Mouse (Mus musculus): ENCODE data around the gene Hoxc8.

Hoxc8 gene

GRCm38 (mm10) chr15:103032646-103033575 is 42.5 kb downstream of the Hoxc8 start:
- no peak for DNase-seq (ENCODE audit: low read depth, low spot score)

- DNase-seq (ENCODE audit: low read depth, low spot score), result no peak
These were observed 43.8 kb downstream of the Hoxc8 start for GRCm38 (mm10) chr15:103034043-103034806.

- no peak for DNase-seq (ENCODE audit: low read depth, low spot score)
These were observed 44.6 kb downstream of the Hoxc8 start for GRCm38 (mm10) chr15:103034807-103035547.

GRCm38 (mm10) chr15:103035548-103035881 is 45.1 kb downstream of the Hoxc8 start:
- no peak for DNase-seq (ENCODE audit: low read depth, low spot score)

GRCm38 (mm10) chr15:103037579-103037978 is 47.2 kb downstream of the Hoxc8 start:
- no peak for DNase-seq (ENCODE audit: low read depth, low spot score)

GRCm38 (mm10) chr15:103038701-103039480 is 48.5 kb downstream of the Hoxc8 start:
- DNase-seq (ENCODE audit: low read depth, low spot score), result no peak

- DNase-seq (ENCODE audit: low read depth, low spot score), result no peak
These were observed 49.2 kb downstream of the Hoxc8 start for GRCm38 (mm10) chr15:103039609-103040008.

- no peak for DNase-seq (ENCODE audit: low read depth, low spot score)
These were observed 50.2 kb downstream of the Hoxc8 start for GRCm38 (mm10) chr15:103040601-103041000.

GRCm38 (mm10) chr15:103041613-103042012 is 51.2 kb downstream of the Hoxc8 start:
- DNase-seq (ENCODE audit: low read depth, low spot score), result no peak

GRCm38 (mm10) chr15:103042209-103042608 is 51.8 kb downstream of the Hoxc8 start:
- DNase-seq (ENCODE audit: low read depth, low spot score), result no peak
